Mouse (Mus musculus) kidney, embryonic 15.5 days (tissue): ENCODE measurements around the gene Bcl6. TPM values are rescaled to one million over a fixed set of nuclear protein-coding genes. Genes with fewer than 3 reads are reported as not detected.

Source experiments
- ATAC-seq: fragments of 200-750 bp; cut with Nextera tagmentation; replicated peaks from 2 replicates; pipeline ENCODE4 v1.8.0; 2017; ENCODE audit warnings: moderate TSS enrichment; ENCODE audit not compliant: low FRiP score
- H3K27ac ChIP-seq: fragments of 300-500 bp; sonication (generic); 2 replicates; pipeline ENCODE4 v1.5.1; 2015; ENCODE audit warnings: mild to moderate bottlenecking, inconsistent platforms
- H3K27me3 ChIP-seq: fragments of 300-500 bp; sonication (generic); 2 replicates; pipeline ENCODE4 v1.6.1; 2015; ENCODE audit warnings: inconsistent platforms
- H3K36me3 ChIP-seq: fragments of 300-500 bp; sonication (generic); 2 replicates; pipeline ENCODE4 v1.6.1; 2015; ENCODE audit warnings: inconsistent platforms
- H3K4me1 ChIP-seq: fragments of 300-500 bp; sonication (generic); 2 replicates; pipeline ENCODE4 v1.6.1; 2015; ENCODE audit warnings: inconsistent platforms
- H3K4me2 ChIP-seq: fragments of 300-500 bp; sonication (generic); 2 replicates; pipeline ENCODE4 v1.6.1; 2015; ENCODE audit warnings: moderate library complexity, mild to moderate bottlenecking, inconsistent platforms
- H3K4me3 ChIP-seq: fragments of 300-500 bp; sonication (generic); replicated peaks from 2 replicates; pipeline ENCODE4 v1.5.1; 2015; ENCODE audit warnings: mild to moderate bottlenecking, inconsistent platforms
- H3K9ac ChIP-seq: fragments of 300-500 bp; sonication (generic); 2 replicates; pipeline ENCODE4 v1.6.1; 2015; ENCODE audit warnings: mild to moderate bottlenecking, inconsistent platforms
- H3K9me3 ChIP-seq: fragments of 300-500 bp; sonication (generic); replicated peaks from 2 replicates; pipeline ENCODE4 v1.6.1; 2016; ENCODE audit warnings: inconsistent platforms
- WGBS: fragments of 180-500 bp; shearing (Covaris S2); methylation state at CpG from one replicate; pipeline ENCODE4 v1.1.7; 2015; ENCODE audit warnings: mixed read lengths; 5-methylcytosine and 5-hydroxymethylcytosine counted together
- polyA plus RNA-seq: library from polyadenylated mRNA; unstranded; fragments of >200 nt; fragmentation: Nextera tagmentation; extraction: Ambion mirVana; gene quantifications from 2 replicates; pipeline ENCODE4 v1.2.1, GENCODE M21; 2015

The Bcl6 gene
- polyA plus RNA-seq, 1 experiment from 2014 or later, result 0.87 TPM

- Histone ChIP-seq H3K27ac (no peak within 1 kb of the TSS), H3K4me3 (no peak within 1 kb of the TSS), H3K27me3 (no peaks in the 10 kb centered on the region), H3K4me2 (no peak within 1 kb of the TSS), H3K9ac (no peak within 1 kb of the TSS), H3K9me3 (no peaks in the 10 kb centered on the region), H3K4me1 (no peaks in the 10 kb centered on the region), H3K36me3 (no peaks in the 10 kb centered on the region)
- ATAC-seq, result no peak
- WGBS, result 84% methylated on average over 11 of the region's 11 CpGs
These were observed 56.4 kb downstream of the Bcl6 start, which contains the start of gene Rtp2 for GRCm38 (mm10) chr16:23932294-23932693. TSS of gene Rtp2 (minus strand) at chr16:23932394.

- Histone ChIP-seq H3K9ac (no peak overlapping the region), H3K27ac (no peak overlapping the region), H3K4me3 (no peak overlapping the region), H3K9me3 (no peaks in the 10 kb centered on the region), H3K4me2 (no peak overlapping the region), H3K4me1 (no peaks in the 10 kb centered on the region), H3K27me3 (no peaks in the 10 kb centered on the region), H3K36me3 (no peaks in the 10 kb centered on the region)
- 53% methylated on average over 18 of the region's 18 CpGs for WGBS
- no peak for ATAC-seq
These were observed 57.4 kb downstream of the Bcl6 start for GRCm38 (mm10) chr16:23931275-23931674.

- H3K4me3 ChIP-seq, result no peak overlapping the region
- H3K36me3 ChIP-seq, result no peaks in the 10 kb centered on the region
- no peak for ATAC-seq
- H3K4me2 ChIP-seq, result no peak overlapping the region
- no peaks in the 10 kb centered on the region for H3K27me3 ChIP-seq
- no peaks in the 10 kb centered on the region for H3K4me1 ChIP-seq
- H3K27ac ChIP-seq, result no peak overlapping the region
- no peaks in the 10 kb centered on the region for H3K9me3 ChIP-seq
- 82% methylated on average over 3 of the region's 3 CpGs for WGBS
- no peak overlapping the region for H3K9ac ChIP-seq
These were observed 58.1 kb downstream of the Bcl6 start for GRCm38 (mm10) chr16:23930426-23931073.

- no peak overlapping the region for H3K4me3 ChIP-seq
- H3K27me3 ChIP-seq, result no peaks in the 10 kb centered on the region
- WGBS, result 92% methylated on average over 33 of the region's 33 CpGs
- H3K9me3 ChIP-seq, result no peaks in the 10 kb centered on the region
- H3K36me3 ChIP-seq, result no peaks in the 10 kb centered on the region
- ATAC-seq, result no peak
- H3K4me2 ChIP-seq, result no peak overlapping the region
- H3K4me1 ChIP-seq, result no peaks in the 10 kb centered on the region
- no peak overlapping the region for H3K9ac ChIP-seq
- H3K27ac ChIP-seq, result no peak overlapping the region
These were observed 61.1 kb downstream of the Bcl6 start for GRCm38 (mm10) chr16:23927301-23928114.

GRCm38 (mm10) chr16:23922906-23923305, 65.7 kb downstream of the Bcl6 start:
- H3K27me3 ChIP-seq, result no peaks in the 10 kb centered on the region
- H3K27ac ChIP-seq, result no peak overlapping the region
- no peaks in the 10 kb centered on the region for H3K36me3 ChIP-seq
- H3K4me3 ChIP-seq, result no peak overlapping the region
- 81% methylated on average over 1 of the region's 1 CpGs for WGBS
- H3K9me3 ChIP-seq, result no peaks in the 10 kb centered on the region
- H3K4me1 ChIP-seq, result no peaks in the 10 kb centered on the region
- no peak overlapping the region for H3K9ac ChIP-seq
- ATAC-seq, result no peak
- no peak overlapping the region for H3K4me2 ChIP-seq

- 63% methylated on average over 5 of the region's 5 CpGs for WGBS
- no peaks in the 10 kb centered on the region for H3K36me3 ChIP-seq
- H3K4me3 ChIP-seq, result no peak overlapping the region
- H3K9ac ChIP-seq, result no peak overlapping the region
- no peak overlapping the region for H3K27ac ChIP-seq
- no peaks in the 10 kb centered on the region for H3K9me3 ChIP-seq
- no peaks in the 10 kb centered on the region for H3K27me3 ChIP-seq
- no peaks in the 10 kb centered on the region for H3K4me1 ChIP-seq
- no peak for ATAC-seq
- H3K4me2 ChIP-seq, result no peak overlapping the region
These were observed 67.0 kb downstream of the Bcl6 start for GRCm38 (mm10) chr16:23921697-23922096.

- no peaks in the 10 kb centered on the region for H3K9me3 ChIP-seq
- no peak overlapping the region for H3K27ac ChIP-seq
- H3K9ac ChIP-seq, result no peak overlapping the region
- no peak for ATAC-seq
- no peaks in the 10 kb centered on the region for H3K27me3 ChIP-seq
- H3K4me1 ChIP-seq, result no peaks in the 10 kb centered on the region
- no peaks in the 10 kb centered on the region for H3K36me3 ChIP-seq
- no peak overlapping the region for H3K4me2 ChIP-seq
- no peak overlapping the region for H3K4me3 ChIP-seq
- 75% methylated on average over 2 of the region's 2 CpGs for WGBS
These were observed 69.2 kb downstream of the Bcl6 start for GRCm38 (mm10) chr16:23919418-23919817.

Other genes with a start within 250 kb of the Bcl6 start
- gene Sst, start 97.9 kb downstream of the Bcl6 start, polyA plus RNA-seq, result 1.4 TPM in 1 of 2 replicates, not detected in the other
- not detected in 2 replicates for gene Rtp2, start 56.5 kb downstream of the Bcl6 start, polyA plus RNA-seq
- not detected in 2 replicates for gene Gm37419, start 370 bp downstream of the Bcl6 start, polyA plus RNA-seq